Mouse (Mus musculus): ENCODE results near the gene Gse1.
"Not testable (repeated sequence)": the region's sequence is repeated elsewhere in the genome, so short reads cannot be mapped to it uniquely, and the experiment has no call there.

Gene Gse1

GRCm38 (mm10) chr8:120352096-120352495, 123.8 kb downstream of the Gse1 start:
- no peak for DNase-seq

- DNase-seq: no peak
Measured at GRCm38 (mm10) chr8:120356067-120356466, 127.8 kb downstream of the Gse1 start.

- no peak for DNase-seq
Measured at GRCm38 (mm10) chr8:120357504-120357903, 129.2 kb downstream of the Gse1 start.

GRCm38 (mm10) chr8:120361301-120361700, 133.0 kb downstream of the Gse1 start:
- DNase-seq: peak; percentile 72

GRCm38 (mm10) chr8:120363552-120364071, 135.4 kb downstream of the Gse1 start:
- no peak for DNase-seq

- DNase-seq: no peak
Measured at GRCm38 (mm10) chr8:120364093-120364725, 136.0 kb downstream of the Gse1 start.

- no peak for DNase-seq
Measured at GRCm38 (mm10) chr8:120366840-120367239, 138.6 kb downstream of the Gse1 start.

- not testable (repeated sequence) for DNase-seq
Measured at GRCm38 (mm10) chr8:120368191-120368590, 139.9 kb downstream of the Gse1 start.

- DNase-seq: peak; percentile 64
Measured at GRCm38 (mm10) chr8:120368814-120369649, 140.8 kb downstream of the Gse1 start.

GRCm38 (mm10) chr8:120369956-120370355, 141.7 kb downstream of the Gse1 start:
- no peak for DNase-seq

GRCm38 (mm10) chr8:120370461-120370860, 142.2 kb downstream of the Gse1 start:
- DNase-seq: no peak

- DNase-seq: no peak
Measured at GRCm38 (mm10) chr8:120371146-120371545, 142.9 kb downstream of the Gse1 start.

- DNase-seq: no peak
Measured at GRCm38 (mm10) chr8:120371725-120372457, 143.6 kb downstream of the Gse1 start.

GRCm38 (mm10) chr8:120372684-120373083, 144.4 kb downstream of the Gse1 start:
- no peak for DNase-seq

GRCm38 (mm10) chr8:120373621-120374020, 145.4 kb downstream of the Gse1 start:
- DNase-seq: no peak

GRCm38 (mm10) chr8:120374070-120374469, 145.8 kb downstream of the Gse1 start:
- DNase-seq: no peak

- no peak for DNase-seq
Measured at GRCm38 (mm10) chr8:120374514-120374913, 146.3 kb downstream of the Gse1 start.

GRCm38 (mm10) chr8:120375170-120375569, 146.9 kb downstream of the Gse1 start:
- no peak for DNase-seq

GRCm38 (mm10) chr8:120376215-120376614, 148.0 kb downstream of the Gse1 start:
- DNase-seq: no peak

- DNase-seq: no peak
Measured at GRCm38 (mm10) chr8:120376847-120377802, 148.9 kb downstream of the Gse1 start.

GRCm38 (mm10) chr8:120377803-120378189, 149.5 kb downstream of the Gse1 start:
- DNase-seq: no peak

GRCm38 (mm10) chr8:120378306-120378705, 150.1 kb downstream of the Gse1 start:
- DNase-seq: peak; percentile 76

Data from cerebellum, adult 8-10 months (tissue).